Mouse (Mus musculus) lung, postnatal 4 days (tissue): Measurements from ENCODE around the gene Arhgef39.

ENCODE experiments used
- DNase-seq, 2 experiments: peaks; one replicate each; pipeline ENCODE4 v3.0.0; 2021

Arhgef39 gene

DNA sequence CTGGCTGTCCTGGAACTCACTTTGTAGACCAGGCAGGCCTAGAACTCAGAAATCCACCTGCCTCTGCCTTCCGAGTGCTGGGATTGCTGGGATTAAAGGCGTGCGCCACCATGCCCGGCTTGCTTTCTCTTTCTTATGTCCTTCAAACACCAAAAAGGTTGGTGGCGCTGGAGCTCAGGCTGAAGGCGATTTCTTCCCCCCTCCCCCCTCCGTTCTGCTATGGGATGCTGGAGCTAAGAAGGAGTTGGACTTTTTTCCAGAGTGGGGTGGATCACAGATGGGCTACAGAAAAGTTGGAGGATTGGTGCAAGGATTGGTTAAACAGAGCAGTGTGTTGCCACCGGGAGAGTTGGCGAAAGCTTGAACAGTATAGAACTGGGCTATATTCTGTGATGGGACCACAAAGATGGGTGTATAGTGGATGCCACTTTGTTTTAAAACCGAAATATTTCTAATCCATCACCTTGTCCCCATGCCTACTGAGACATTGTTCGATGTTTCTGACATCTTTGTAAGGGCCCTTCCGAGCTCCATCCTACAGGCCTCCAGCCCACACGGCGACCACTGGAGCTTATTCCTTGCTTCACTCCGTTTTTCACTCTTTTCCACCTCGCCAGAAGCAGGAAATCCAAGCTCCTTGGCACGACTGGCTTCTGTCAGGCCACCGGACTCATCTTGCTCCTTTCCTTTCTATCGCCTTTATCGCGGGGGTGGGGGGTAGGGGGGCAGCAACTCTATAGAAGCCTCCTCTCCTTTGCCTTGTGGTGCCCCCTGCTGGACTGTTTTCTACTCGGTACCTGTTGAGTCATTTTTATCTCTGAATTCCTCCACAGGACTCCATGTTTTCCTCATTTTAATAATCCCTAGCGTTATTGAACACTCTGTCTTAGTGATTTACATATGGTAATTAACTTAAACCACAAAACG is 20.3 kb downstream of the Arhgef39 start:
- DNase-seq = peak; percentile 47 to 82

DNA sequence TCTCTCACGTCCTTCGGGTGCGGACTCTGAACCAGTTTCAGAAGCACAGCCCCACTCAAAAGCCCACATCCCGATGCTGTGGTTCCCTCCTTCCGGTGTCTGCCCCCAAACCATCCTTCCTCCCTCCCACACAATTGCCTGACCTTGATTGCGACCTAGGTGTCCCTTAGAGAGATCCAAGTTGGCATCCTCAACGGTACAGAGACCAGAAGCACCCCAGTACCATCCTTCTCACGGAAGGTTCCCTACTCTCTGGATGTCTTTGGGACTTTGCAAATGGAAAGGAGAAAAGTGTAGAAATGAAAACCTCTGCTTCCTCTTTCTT is 21.0 kb downstream of the Arhgef39 start:
- no peak for DNase-seq

DNA sequence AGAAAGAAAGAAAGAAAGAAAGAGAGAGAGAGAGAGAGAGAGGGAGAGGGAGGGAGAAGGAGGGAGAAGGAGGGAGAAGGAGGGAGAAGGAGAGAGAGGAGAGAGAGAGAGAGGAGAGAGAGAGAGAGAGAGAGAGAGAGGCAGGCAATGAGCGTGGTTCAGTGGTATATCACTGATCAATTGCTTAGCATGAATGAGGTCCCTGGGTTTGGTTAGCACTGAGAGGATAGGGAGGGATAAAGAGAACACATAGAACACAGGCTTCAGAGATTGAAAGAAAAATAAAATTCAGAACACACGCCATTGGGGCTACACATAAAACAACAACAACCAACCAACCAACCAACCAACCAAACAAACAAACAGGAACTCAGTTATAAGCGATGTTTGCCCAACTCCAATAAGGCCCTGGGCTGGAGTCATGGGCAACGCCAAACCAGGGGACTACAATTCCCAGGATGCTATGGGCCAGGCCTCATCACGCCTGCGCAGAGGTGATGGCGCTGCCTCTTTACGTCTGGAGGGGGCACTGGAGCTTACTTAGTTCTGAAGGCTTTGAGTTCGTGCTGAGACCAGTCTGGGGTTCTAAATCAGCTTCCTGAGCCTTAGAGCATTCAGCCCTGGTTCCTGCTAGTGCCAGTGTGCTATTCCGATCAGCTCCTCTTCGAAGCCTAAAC is 21.5 kb downstream of the Arhgef39 start:
- DNase-seq = peak; percentile 91 to 92

DNA sequence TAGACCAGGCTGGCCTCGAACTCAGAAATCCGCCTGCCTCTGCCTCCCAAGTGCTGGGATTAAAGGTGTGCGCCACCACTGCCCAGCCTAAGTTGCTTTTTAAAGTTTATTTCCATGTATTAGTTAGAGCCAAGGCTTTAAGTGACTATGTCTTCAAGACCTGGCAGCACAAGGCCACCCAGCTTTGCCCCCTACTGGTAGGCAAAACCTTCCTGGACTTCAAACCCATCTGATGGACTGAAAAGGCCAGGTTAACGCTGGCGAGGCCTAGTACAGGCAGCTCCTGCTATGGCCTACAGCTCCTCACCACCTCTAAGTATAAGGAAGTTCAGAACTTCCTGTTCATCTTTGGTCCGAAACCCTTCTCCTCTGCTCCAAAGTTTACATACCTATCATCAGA is 22.9 kb downstream of the Arhgef39 start:
- DNase-seq = no peak

DNA sequence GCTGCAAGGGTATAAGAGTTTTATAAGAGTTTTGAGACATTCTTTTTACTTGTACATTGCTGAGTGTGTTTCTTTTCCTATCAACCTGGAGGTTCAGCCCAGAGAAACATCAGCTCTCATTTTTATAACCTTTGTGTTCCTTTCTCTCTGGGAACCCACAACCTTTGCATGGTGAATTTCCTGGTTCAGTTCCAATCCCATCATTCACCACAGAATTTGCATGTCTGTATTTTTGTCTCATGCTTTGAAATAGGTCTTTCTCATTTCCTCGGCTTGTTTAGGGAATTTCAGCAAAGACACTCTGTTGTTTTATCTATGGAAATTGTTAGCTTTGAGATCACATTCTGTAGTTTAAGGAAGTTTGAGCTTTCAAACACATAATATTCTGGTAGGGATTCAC is 25.9 kb downstream of the Arhgef39 start:
- DNase-seq = no peak

DNA sequence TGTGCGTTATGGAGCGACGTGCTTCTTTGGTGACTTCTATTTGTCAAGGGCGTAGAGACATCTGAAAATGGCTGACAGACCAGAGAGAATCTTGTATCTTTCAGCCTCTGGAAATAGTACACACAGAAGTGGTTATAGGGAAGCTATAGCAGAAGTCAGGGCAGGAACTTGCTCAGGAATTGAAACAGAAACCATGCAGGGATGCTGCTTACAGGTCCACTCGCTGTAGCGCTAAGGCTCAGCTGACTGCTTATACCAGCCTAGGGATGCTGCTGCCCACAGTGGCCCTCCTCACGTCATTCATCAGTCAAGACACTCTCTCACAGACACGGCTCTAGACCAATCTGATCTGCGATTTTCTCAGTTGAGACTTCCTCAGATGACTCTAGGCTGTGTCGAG is 29.2 kb downstream of the Arhgef39 start:
- DNase-seq = no peak

DNA sequence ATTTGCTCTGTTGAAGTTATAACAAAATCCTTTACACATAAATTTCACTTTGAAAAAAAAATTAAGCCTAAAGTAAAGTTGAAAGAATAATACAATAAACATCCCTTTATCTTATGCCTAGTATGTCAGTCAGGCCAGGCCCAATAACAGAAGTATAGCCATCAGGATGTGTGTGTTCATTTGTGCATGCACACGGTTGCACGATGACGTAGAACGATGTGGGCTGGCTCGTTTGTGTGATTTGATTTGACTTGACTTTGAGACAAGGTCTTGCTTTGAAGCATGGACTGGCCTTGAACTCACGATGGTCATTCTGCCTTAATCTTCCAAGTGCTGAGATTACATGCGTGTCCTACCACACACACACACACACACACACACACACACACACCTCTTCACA is 32.6 kb downstream of the Arhgef39 start:
- no peak for DNase-seq

DNA sequence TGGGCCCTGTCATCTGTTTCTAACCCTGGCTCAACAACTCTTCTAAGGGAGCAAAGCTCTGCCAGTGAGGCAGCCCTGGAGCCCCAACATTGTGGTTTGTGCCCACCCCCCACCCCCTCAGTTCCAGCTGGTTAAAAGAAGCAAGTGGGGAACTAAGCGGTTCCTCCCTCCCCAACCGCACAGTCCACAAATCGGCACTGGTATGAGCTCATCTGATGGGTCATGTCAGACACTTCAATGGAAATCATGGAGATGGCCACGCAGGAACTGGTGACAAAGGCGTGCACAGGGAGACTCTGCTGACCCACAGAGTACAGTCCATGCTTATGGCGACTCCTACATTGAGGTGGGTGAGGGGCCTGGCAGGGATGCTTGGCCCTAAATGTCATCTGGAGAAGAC is 33.6 kb downstream of the Arhgef39 start:
- DNase-seq = no peak

DNA sequence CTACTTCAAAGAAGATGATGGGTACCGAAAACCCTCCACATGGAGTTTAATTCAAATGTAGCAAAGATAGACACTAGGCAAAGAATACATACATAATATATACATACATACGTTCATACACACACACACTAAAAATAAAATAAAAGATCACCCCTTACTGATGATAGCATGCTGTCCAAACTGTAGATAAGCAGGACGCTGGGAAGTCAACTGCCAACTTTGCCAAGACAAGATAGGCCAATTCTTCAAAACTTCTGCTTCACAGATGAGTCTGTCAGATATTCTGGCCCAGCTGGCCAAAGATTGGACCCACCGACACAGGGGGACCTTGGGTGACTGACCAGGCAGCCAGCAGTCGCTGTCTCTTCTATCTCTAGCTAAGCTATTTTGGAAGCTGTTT is 36.4 kb downstream of the Arhgef39 start:
- DNase-seq = no peak

DNA sequence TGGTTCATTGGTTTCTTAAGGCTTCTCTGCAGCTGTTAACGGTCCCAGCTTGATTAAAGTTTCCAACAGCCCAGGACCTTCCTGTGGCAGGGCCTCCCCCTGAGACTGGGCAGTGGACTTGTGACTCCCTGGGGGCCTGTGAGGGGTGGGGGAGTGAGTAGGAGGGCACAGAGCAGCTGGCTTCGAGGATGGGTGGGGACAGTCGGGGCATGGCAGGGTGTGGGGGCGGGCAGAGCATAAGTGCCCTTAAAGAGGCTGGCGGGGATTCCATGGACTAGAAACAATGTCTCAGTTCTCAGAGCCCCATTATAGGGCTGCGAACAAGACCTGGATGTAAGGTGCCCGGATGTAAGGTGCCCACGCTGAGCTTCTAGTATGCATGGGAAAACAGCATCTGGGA is 42.4 kb downstream of the Arhgef39 start:
- peak in 1 of 2 experiments; percentile 30 for DNase-seq

DNA sequence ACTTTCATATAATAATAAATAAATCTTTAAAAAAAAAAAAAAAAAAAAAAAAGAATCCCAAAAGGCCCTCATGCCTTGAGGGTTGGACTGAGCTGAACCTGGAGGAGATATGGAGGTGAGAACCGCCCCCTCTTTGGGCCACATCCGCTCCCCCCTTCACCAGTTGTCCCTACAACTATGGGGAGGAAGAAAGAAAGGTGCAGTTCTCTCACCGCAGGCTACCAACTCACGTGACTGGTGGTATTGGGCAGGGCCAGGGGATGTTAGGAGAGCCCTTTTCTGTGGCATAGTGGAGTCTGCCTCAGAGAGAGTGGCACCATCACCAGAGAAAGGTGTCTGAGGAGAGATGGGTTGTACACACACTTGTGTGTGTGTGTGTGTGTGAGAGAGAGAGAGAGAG is 43.0 kb downstream of the Arhgef39 start:
- no peak for DNase-seq

DNA sequence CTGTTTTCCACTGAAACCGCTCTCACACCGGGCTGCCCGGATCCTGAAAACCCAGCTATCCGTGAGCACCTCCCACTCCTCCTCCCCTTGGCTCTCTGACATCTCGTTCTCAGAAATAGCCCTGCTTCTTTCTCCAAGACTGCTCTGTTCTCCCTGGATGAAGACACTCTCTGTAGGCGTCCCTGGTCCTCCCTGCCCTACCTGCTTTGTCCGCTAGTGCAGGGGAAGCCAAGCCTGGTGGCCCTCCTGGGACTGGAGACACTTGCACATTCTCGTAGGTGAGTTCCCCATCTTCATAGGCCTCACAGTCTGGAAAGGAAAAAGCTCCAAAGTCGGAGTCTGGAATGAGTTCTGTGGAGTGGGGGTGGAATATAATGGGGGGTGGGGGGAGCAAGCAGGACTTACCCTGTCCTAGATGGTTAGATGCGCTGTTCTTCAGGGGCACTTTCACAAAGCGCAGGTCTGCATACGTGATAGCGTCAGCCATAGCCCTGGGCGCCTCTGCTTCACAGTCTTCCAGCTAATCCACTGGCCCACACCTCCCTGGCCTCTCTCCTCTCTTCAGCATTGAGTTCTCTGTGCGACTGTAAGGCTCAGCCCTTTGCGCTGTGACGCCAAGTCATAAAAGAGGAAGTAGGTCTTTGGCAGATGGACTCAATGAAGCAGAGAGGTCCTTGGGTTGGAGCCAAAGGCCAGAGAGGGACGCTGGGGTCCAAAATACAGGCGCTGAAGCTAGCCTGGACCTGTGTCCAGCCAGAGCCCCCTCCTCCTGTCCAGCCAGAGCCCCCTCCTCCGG is 45.3 kb downstream of the Arhgef39 start, which contains the start of gene Cd72:
Gene Cd72, minus strand, starts transcription at position 588 of the 796 bp plus-strand sequence.
- DNase-seq = no peak

DNA sequence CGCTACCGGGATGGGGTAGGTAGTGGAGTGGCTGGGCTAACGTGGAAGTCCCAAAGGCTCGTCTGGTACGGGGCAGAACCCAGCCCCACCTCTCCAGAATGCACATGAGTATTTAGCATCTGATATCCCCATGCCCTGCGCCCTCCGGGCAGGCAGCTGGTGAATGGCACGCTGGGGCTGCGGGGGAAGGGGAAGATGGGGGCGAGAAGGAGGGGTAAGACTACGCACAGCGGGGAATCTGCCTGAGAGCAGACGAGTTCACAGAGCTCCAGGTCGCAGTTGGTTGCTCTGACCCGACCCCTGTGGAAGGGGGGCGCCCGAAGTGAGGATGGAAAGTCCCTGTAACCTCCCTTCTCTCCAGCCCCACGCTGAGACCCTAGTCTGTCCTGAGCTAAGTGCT is 46.1 kb downstream of the Arhgef39 start:
- DNase-seq = no peak

DNA sequence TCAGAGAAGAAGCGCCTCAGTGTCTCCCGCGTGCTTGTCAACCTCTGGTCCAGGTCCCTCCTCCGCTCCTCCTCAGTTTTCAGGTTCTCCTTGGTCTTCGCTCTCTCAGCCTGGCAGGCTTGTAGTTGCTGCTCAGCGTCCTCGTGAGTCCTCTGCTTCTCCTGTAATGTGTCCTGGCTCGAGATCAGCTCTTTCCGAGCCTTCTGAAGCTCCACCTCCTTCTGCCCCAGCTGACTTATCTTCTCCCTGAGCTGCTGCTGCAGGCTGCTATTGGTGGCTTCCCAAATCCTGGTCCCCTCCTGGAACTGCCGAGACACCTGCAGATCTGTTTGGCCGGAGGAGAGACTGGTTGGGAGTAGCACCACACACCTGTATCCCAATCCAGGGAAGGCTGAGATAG is 47.2 kb downstream of the Arhgef39 start:
- no peak for DNase-seq

DNA sequence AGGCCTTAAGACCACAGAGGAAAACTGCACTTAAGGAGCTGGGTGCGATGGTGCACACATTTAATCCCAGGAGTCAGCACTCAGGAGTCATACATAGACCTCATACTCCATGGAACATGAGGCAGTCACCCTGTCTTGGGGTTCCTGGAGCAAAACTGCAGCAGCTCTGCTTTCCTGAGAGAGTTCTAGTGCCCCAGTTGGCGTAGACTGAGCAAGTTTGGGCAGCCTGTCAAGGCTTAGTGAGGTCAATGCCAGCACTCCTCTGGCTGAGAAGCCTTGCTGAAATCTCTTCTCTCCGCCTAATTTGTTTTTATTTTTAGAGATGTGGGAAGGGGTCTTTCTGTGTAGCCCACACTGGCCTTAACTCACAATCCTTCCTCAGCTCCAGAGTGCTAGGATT is 50.9 kb downstream of the Arhgef39 start:
- DNase-seq = no peak

DNA sequence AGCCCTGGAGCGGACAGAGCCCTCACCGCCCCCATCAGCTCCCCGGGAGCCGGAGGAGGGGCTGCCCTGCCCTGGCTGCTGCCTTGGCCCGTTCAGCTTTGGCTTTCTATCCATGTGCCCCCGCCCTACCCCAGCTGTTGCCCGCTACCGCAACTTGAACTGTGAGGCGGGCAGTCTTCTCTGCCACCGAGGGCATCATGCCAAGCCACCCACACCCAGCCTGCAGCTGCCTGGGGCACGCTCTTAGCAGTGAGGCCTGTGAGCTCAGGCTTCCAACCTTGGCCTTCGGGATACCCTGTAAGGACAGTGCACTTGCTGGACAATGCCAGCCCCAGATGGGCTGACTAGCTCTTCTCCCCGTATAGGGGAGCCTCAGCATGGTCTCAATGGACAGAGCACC is 52.2 kb downstream of the Arhgef39 start:
- DNase-seq = peak in 1 of 2 experiments; percentile 27
